8 mouse cellular contexts compared by ENCODE assay signal in the genomic region with DNA sequence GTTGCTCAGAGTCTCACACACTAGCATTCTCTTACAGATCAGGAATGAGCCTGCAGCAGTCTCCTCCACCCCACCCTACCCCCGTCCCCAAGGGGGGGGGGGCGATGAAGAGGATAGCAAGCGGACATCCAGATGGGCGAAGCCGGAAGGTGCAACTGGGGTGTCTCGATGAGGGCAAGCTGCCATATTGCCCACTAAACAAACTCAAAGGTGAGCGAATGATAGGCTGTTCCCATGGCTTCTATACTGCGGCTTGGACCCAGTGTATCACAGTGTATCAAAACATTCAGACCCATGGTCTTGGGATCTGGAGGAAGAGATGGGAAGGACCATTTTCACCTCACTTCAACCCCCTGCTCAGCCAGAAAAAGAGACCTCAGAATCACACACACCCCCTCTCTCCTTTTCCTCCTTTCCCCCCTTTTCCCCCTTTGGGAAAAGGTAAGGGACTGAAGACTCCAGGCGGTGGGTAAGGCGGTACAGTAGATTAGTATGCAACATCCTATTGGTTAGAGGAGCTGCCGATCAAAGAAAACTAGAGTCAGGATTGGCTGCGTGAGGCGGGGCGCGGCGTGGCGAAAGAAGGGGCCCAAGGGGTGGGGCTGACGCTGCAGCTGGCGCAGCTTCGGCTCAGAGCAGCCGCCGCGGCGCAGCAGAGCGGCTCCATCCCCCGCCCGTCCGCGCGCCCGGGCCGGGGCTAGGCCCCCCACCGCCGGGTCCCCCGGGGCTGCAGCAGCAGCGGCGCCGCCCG. TPM values are rescaled to one million over a fixed set of nuclear protein-coding genes. Genes with fewer than 3 reads are reported as not detected.
DNase-seq lines count a peak whose midpoint lies in the region; ATAC-seq and TF ChIP-seq lines count a peak whose summit lies in the region.

Gene Cdk5r2 (plus strand): TSS at position 629 of the 751 bp plus-strand sequence.

- H3K9me3 ChIP-seq in ES-Bruce4 (replicated peaks; ENCODE audit: control insufficient read depth, insufficient read depth, low read length, poor library complexity, severe bottlenecking) = no peaks in the 10 kb centered on the region

- DNase-seq in cerebellum, adult 2 months = peak; percentile 94 to 98
- peak; percentile 94 to 96 for DNase-seq in layer of hippocampus, adult 2 months (ENCODE audit: low spot score in 2 of 2)
- peak; percentile 81 to 83 for DNase-seq in lung, adult 18-20 months
- peak; percentile 77 for DNase-seq in testis, postnatal 10 days (ENCODE audit: low spot score)

- peak within 1 kb of the TSS; percentile 69 for H3K4me3 ChIP-seq in ES-Bruce4 (ENCODE audit: low read depth, low read length)
- H3K4me3 ChIP-seq in cerebellum, adult 2 months (replicated peaks; ENCODE audit: insufficient read depth, low read depth, low read length) = peak within 1 kb of the TSS; percentile 73
- H3K4me3 ChIP-seq in layer of hippocampus, adult 2 months = peak within 1 kb of the TSS; percentile 70

- H3K27me3 ChIP-seq in ES-Bruce4 (ENCODE audit: control insufficient read depth, insufficient read depth, low read length, poor library complexity, severe bottlenecking) = peaks cover 15% of the 10 kb centered on the region
- H3K27me3 ChIP-seq in cerebellum, adult 2 months (ENCODE audit: control insufficient read depth, insufficient read depth, low read length) = no peaks in the 10 kb centered on the region

- no peaks in the 10 kb centered on the region for H3K36me3 ChIP-seq in ES-Bruce4 (ENCODE audit: control insufficient read depth, insufficient read depth, low read length, poor library complexity, severe bottlenecking)

- no peak for TF ChIP-seq CTCF in ES-Bruce4 (IDR thresholded peaks at IDR 0.05; ENCODE audit: low read depth, low read length)
- TF ChIP-seq CTCF in cerebellum, adult 2 months (IDR thresholded peaks at IDR 0.05; ENCODE audit: borderline replicate concordance, insufficient read depth, low read depth, low read length) = no peak
- no peak for TF ChIP-seq CTCF in layer of hippocampus, adult 2 months (conservative IDR thresholded peaks at IDR 0.05)

- no peak within 1 kb of the TSS for H3K27ac ChIP-seq in ES-Bruce4 (ENCODE audit: insufficient read depth, low read length)
- peak within 1 kb of the TSS; percentile 71 for H3K27ac ChIP-seq in cerebellum, adult 2 months (ENCODE audit: insufficient read depth, low read length)
- H3K27ac ChIP-seq in layer of hippocampus, adult 2 months = peak within 1 kb of the TSS; percentile 94

- no peak for TF ChIP-seq POLR2A in ES-Bruce4 (IDR thresholded peaks at IDR 0.05; ENCODE audit: insufficient read depth, low read length)
- peak; percentile 90 for TF ChIP-seq POLR2A in cerebellum, adult 2 months (IDR thresholded peaks at IDR 0.05; ENCODE audit: borderline replicate concordance, insufficient read depth, low read length)

- 2% methylated on average over 38 of the region's 39 CpGs for WGBS in cerebellum, adult 2 months

- H3K9ac ChIP-seq in ES-Bruce4 (ENCODE audit: low read depth, poor library complexity, severe bottlenecking) = peak within 1 kb of the TSS; percentile 69

- peaks cover 2% of the 10 kb centered on the region for H3K4me1 ChIP-seq in ES-Bruce4 (ENCODE audit: control insufficient read depth, insufficient read depth, low read length)
- H3K4me1 ChIP-seq in cerebellum, adult 2 months (ENCODE audit: control insufficient read depth, insufficient read depth, low read length) = no peaks in the 10 kb centered on the region

- TF ChIP-seq EP300 in ES-Bruce4 (IDR thresholded peaks at IDR 0.05; ENCODE audit: insufficient read depth, low read depth, low read length) = no peak

- peak; percentile 58 for ATAC-seq in frontal cortex, adult (ENCODE audit: low TSS enrichment)
- peak; percentile 85 to 92 for ATAC-seq in hematopoietic stem cell, adult 5-6 weeks (replicated peaks in 1 of 2; ENCODE audit: insufficient read depth in 1 of 2, low FRiP score in 2 of 2, low TSS enrichment in 1 of 2, low read depth in 1 of 2, poor library complexity in 2 of 2, severe bottlenecking in 2 of 2)
- ATAC-seq in neutrophil, adult 5-6 weeks (ENCODE audit: extremely low read depth, insufficient number of reproducible peaks, low FRiP score, poor library complexity, severe bottlenecking) = 0 out of 2 replicates have a peak, but pooled peaks have one; percentile 35

RNA-seq across cellular contexts. Expression of gene Cdk5r2, which starts in this region (rescaled TPM):
- polyA plus RNA-seq in ES-Bruce4 (2011; ENCODE audit: insufficient read depth, insufficient read length, low read depth, missing spikeins) = 0.28 and 0.32 TPM in 2 replicates
- polyA plus RNA-seq in cerebellum, adult 2 months (2012; rRNA removed) = 83.2 and 85.2 TPM in 2 replicates
- not detected in 2 replicates for total RNA-seq in hematopoietic stem cell, adult 5-6 weeks (2017)
- total RNA-seq in layer of hippocampus, adult 2 months (2021) = 100 to 1,000 TPM; 193 to 196 TPM
- not detected in 2 replicates for total RNA-seq in neutrophil, adult 5-6 weeks (2017)

Comparison
In these comparisons a context has a peak if more than half of its experiments do, and no peak if none do; other contexts are left out.
1. RNA of gene Cdk5r2 (total RNA-seq): 193 to 196 TPM in layer of hippocampus, adult 2 months; not detected in hematopoietic stem cell, adult 5-6 weeks and not detected in neutrophil, adult 5-6 weeks; every median in the first group is over 100 times any median in the second.
2. RNA of gene Cdk5r2 (polyA plus RNA-seq): 83.2 to 85.2 TPM in cerebellum, adult 2 months; 0.28 to 0.32 TPM in ES-Bruce4; every median in the first group is over 10 times any median in the second.
3. Peak in ATAC-seq in hematopoietic stem cell, adult 5-6 weeks; RNA of the gene not detected or under 1 TPM.
4. Peak in ATAC-seq in neutrophil, adult 5-6 weeks; RNA of the gene not detected or under 1 TPM.
5. ATAC-seq: peak in every context shown above with its lines; median percentile 88 in hematopoietic stem cell, adult 5-6 weeks; 58 in frontal cortex, adult; 35 in neutrophil, adult 5-6 weeks.
6. Peak in every context shown above with its lines, with median percentiles within 50 percentile points of each other: H3K4me3 ChIP-seq and DNase-seq.